Mouse (Mus musculus) megakaryocyte, adult 5-6 weeks (primary cell): ENCODE results near the gene Abcg1. TPM values are rescaled to one million over a fixed set of nuclear protein-coding genes. Genes with fewer than 3 reads are reported as not detected.

Source experiments
- ATAC-seq: 2 replicates; pipeline ENCODE4 v1.8.0; 2016; ENCODE audit warnings: mild to moderate bottlenecking, inconsistent platforms; ENCODE audit not compliant: poor library complexity, severe bottlenecking
- total RNA-seq, 2 experiments: library from RNA; stranded (forward) in 1 of 2; stranded (reverse) in 1 of 2; fragments of 153-499, 151-499 nt in 1 of 2; fragments of 221-1000, 200-1000 nt in 1 of 2; gene quantifications; 2 replicates each; pipeline versions ENCODE4 v1.2.3 to v1.2.4; 2015 to 2017

Gene Abcg1
- total RNA-seq (2015) (13.2 and 20.1 TPM in 2 replicates), total RNA-seq (2017) (19.2 and 23.7 TPM in 2 replicates)

GRCm38 (mm10) chr17:31057151-31057890, at the start of gene Abcg1:
Gene Abcg1 (plus strand): TSS chr17:31057675.
- peak; percentile 66 for ATAC-seq

GRCm38 (mm10) chr17:31008416-31008815, 49.1 kb upstream of the Abcg1 start:
- ATAC-seq = no peak

GRCm38 (mm10) chr17:31011551-31012394, 45.7 kb upstream of the Abcg1 start:
- peak; percentile 93 for ATAC-seq

GRCm38 (mm10) chr17:31018267-31018666, 39.2 kb upstream of the Abcg1 start:
- ATAC-seq = peak; percentile 77

GRCm38 (mm10) chr17:31019505-31019904, 38.0 kb upstream of the Abcg1 start:
- ATAC-seq = peak; percentile 73

GRCm38 (mm10) chr17:31020078-31020477, 37.4 kb upstream of the Abcg1 start:
- ATAC-seq = no peak

- ATAC-seq = no peak
Measured at GRCm38 (mm10) chr17:31021276-31021675, 36.2 kb upstream of the Abcg1 start.

GRCm38 (mm10) chr17:31024125-31024781, 33.2 kb upstream of the Abcg1 start:
- ATAC-seq = no peak

GRCm38 (mm10) chr17:31024782-31025125, 32.7 kb upstream of the Abcg1 start:
- ATAC-seq = no peak

GRCm38 (mm10) chr17:31026986-31027385, 30.5 kb upstream of the Abcg1 start:
- ATAC-seq = no peak

- ATAC-seq = no peak
Measured at GRCm38 (mm10) chr17:31027723-31028122, 29.8 kb upstream of the Abcg1 start.

- ATAC-seq = no peak
Measured at GRCm38 (mm10) chr17:31028821-31029370, 28.6 kb upstream of the Abcg1 start.

GRCm38 (mm10) chr17:31029407-31029806, 28.1 kb upstream of the Abcg1 start:
- no peak for ATAC-seq

GRCm38 (mm10) chr17:31032341-31032740, 25.1 kb upstream of the Abcg1 start:
- no peak for ATAC-seq

GRCm38 (mm10) chr17:31033251-31033650, 24.2 kb upstream of the Abcg1 start:
- ATAC-seq = no peak

GRCm38 (mm10) chr17:31034165-31034564, 23.3 kb upstream of the Abcg1 start:
- ATAC-seq = no peak

- no peak for ATAC-seq
Measured at GRCm38 (mm10) chr17:31034674-31035356, 22.7 kb upstream of the Abcg1 start.

GRCm38 (mm10) chr17:31036168-31036876, 21.2 kb upstream of the Abcg1 start:
- ATAC-seq = no peak

- ATAC-seq = no peak
Measured at GRCm38 (mm10) chr17:31037331-31037730, 20.1 kb upstream of the Abcg1 start.

- ATAC-seq = peak; percentile 61
Measured at GRCm38 (mm10) chr17:31038381-31038780, 19.1 kb upstream of the Abcg1 start.
